Mouse (Mus musculus): ENCODE measurements around the gene Rhobtb1. TPM values are rescaled to one million over a fixed set of nuclear protein-coding genes. Genes with fewer than 3 reads are reported as not detected.

Gene Rhobtb1
- total RNA-seq, 2 experiments from 2014 or later, result 6.3 to 8.3 TPM

DNA sequence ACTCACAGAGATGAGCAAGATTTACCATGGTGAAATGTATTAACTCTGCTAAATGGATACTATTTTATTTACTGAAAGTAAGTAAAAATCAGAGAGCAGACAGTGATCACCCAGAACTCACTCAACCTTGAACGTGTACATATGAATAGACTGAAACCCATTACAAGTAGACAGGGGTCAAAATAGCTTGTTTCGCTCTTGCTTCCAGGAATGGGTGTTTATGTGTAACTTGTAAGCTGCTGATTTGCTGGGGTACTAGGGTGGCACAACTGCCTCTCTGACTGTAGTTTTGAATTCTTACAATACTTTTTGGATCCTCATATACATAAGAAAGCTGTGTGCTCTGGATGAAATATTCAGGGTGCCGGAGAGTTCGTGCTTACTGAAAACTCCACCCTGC is 93.9 kb downstream of the Rhobtb1 start:
- no peak for DNase-seq (ENCODE audit: low spot score in 2 of 2)

- no peak for DNase-seq (ENCODE audit: low spot score in 2 of 2)
These were observed 94.9 kb downstream of the Rhobtb1 start for GRCm38 (mm10) chr10:69245906-69246668.

- no peak for DNase-seq (ENCODE audit: low spot score in 2 of 2)
These were observed 95.5 kb downstream of the Rhobtb1 start for GRCm38 (mm10) chr10:69246762-69247161.

GRCm38 (mm10) chr10:69247311-69248033 is 96.2 kb downstream of the Rhobtb1 start:
- DNase-seq (ENCODE audit: low spot score in 2 of 2), result no peak

GRCm38 (mm10) chr10:69248261-69249160 is 97.3 kb downstream of the Rhobtb1 start:
- DNase-seq (ENCODE audit: low spot score in 2 of 2), result no peak

DNA sequence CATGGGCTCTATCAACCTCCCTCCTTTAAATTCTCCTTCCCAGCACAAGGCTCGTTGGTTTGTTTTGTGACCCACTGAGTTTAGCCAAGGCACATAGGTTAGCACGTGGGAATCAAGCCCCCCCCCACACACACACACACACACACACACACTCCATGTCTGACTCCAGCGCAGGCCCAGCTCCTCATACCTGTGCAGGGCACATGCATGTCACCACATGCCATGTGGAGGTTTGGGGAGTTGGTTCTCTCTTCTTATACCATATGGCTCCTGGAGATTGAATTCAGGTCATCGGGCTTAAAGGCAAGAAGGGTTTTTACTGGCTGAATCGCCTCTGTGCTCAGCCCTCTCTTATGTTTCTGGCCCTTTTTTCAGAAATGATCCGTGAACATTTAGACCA is 100.0 kb downstream of the Rhobtb1 start:
- DNase-seq (ENCODE audit: low spot score in 2 of 2), result no peak

GRCm38 (mm10) chr10:69252112-69253074 is 101.2 kb downstream of the Rhobtb1 start:
- DNase-seq (ENCODE audit: low spot score in 2 of 2), result no peak

- DNase-seq (ENCODE audit: low spot score in 2 of 2), result no peak
These were observed 101.9 kb downstream of the Rhobtb1 start for GRCm38 (mm10) chr10:69253075-69253685.

DNA sequence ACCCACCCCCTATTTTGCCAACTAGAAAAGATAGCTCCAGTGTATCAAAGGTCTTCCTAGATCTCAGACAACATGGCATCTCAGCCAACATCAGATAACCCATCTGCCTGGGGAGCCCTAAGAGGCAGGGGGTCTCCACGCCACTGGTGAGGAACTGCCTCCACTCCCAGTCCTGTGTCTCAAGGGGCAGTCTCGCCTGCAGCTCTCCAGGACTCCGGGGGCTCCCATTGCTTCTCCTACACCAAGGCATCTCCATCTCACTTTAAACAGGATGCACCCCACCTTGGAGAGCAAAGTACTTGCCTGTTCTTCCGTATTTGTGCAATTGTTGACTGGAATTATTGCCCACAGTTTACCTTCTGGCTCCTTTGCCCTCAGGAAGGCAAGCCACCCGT is 102.4 kb downstream of the Rhobtb1 start:
- no peak for DNase-seq (ENCODE audit: low spot score in 2 of 2)

DNA sequence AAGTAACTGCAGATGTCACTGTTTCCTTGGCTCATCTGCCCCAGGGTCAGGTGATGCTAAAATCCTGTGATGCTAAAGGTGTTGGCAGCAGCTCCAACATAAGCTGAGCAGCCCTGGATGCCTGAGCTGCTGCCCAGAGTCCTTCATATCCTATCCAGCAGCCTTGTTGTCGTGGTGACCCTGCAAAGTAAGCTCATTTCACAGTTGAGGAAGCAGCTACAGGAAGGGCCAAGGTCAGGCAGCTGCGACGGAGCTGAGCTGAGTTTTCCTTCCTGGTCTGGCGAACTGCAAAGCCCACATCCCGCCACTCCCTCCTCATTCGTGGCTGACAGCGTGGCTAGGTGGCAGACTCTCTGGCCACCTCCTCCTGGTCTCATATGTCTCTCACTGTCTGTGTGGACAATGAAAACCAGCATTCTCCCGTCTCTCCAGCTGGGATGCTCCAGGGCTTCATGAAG is 103.2 kb downstream of the Rhobtb1 start:
- no peak for DNase-seq (ENCODE audit: low spot score in 2 of 2)

DNA sequence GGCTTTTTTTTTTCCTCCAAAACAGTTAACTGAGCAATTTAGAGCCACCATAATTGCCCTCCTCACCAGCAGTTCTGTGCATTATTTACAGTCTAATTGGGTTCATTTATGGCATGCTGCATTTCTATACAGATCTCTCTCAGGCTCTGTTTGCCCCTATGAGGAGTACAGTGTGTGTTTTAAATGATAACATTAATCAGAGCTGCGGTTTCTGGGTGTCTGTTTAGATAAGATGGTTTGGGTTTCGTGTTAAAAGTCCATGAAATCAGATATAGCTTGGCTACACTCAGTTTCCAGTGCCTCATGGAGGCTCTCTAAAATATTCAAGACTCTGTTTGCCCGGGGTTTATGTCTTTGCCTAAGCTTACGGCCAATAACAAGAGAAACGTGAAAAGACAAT is 104.4 kb downstream of the Rhobtb1 start:
- no peak for DNase-seq (ENCODE audit: low spot score in 2 of 2)

- no peak for DNase-seq (ENCODE audit: low spot score in 2 of 2)
These were observed 106.4 kb downstream of the Rhobtb1 start for GRCm38 (mm10) chr10:69257592-69258133.

- no peak for DNase-seq (ENCODE audit: low spot score in 2 of 2)
These were observed 107.4 kb downstream of the Rhobtb1 start for GRCm38 (mm10) chr10:69258588-69258987.

GRCm38 (mm10) chr10:69259161-69259560 is 107.9 kb downstream of the Rhobtb1 start:
- no peak for DNase-seq (ENCODE audit: low spot score in 2 of 2)

GRCm38 (mm10) chr10:69259929-69260328 is 108.7 kb downstream of the Rhobtb1 start:
- no peak for DNase-seq (ENCODE audit: low spot score in 2 of 2)

DNA sequence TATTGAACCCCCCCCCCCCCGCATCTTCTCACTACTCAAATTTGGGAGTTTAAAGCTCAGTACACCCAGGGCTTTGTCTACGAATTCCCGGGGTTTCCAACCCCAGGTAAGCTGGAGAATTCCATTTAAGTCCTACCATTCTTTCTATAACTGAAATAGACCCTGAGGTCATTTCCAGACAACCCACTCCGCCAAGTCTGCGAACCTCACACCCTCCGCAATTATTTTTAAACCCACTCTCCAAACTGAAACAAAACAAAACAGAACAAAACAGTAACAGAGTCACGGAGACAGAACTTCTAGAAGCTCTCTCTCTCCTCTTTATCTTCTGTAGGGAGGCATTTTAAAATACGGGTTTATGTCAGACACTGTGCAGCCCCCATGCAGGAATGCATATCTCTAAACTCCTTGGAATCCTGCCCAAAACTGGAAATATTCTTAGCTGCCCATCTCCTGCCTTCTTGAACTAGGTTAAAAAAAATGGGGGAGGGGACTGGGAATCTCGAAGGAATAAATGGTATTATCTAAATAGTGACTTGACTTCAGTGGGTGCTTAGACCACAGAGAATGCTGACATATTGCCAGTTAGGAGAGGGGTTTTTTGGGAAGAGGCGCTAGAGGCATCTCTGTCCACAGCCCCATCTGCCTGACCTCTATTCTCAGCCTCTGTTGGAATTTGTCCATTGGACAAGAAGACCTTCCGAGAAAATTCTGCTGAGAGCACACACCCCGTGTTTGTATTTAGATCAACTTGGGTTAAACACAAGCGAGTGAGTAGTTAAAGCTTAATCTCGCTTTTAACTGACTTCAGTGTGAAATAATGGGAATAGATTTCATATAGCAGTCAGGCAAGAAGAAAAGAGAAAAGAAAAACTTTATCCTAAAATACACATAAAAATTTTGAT is 111.9 kb downstream of the Rhobtb1 start:
- no peak for DNase-seq (ENCODE audit: low spot score in 2 of 2)

DNA sequence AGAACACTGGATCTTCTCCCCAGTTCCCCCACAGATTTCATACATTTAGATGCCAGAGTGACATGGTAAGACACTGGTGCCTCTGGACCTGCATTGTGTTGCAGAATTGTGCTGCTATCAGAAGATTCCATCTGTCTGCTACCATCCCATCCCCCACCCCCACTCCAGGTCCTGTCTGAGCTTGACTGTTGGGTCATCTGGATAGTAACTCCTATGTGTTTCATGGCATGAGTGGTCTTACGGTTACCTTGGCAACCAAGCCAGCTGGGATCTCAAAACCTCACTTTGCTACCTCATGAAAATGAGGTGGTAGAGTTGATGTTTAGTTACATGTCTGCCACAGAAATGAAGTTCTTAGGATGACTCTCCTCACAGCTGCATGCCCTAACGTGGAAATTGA is 112.7 kb downstream of the Rhobtb1 start:
- DNase-seq (ENCODE audit: low spot score in 2 of 2), result no peak

- DNase-seq (ENCODE audit: low spot score in 2 of 2), result no peak
These were observed 114.2 kb downstream of the Rhobtb1 start for GRCm38 (mm10) chr10:69265421-69265820.
